Mouse (Mus musculus) stomach, embryonic 14.5 days (tissue): Measurements from ENCODE around the gene Ctnnd2. TPM values are rescaled to one million over a fixed set of nuclear protein-coding genes. Genes with fewer than 3 reads are reported as not detected.

Experiments
- ATAC-seq: fragments of 200-750 bp; cut with Nextera tagmentation; 2 replicates; pipeline ENCODE4 v1.8.0; 2017; ENCODE audit warnings: low read depth, moderate TSS enrichment; ENCODE audit not compliant: insufficient number of reproducible peaks, insufficient read depth, low FRiP score
- H3K27ac ChIP-seq: fragments of 300-500 bp; sonication (generic); 2 replicates; pipeline ENCODE4 v1.5.1; 2014; ENCODE audit warnings: mild to moderate bottlenecking, low read length, moderate library complexity, mixed read lengths
- H3K27me3 ChIP-seq: fragments of 300-500 bp; sonication (generic); 2 replicates; pipeline ENCODE4 v1.6.1; 2014; ENCODE audit warnings: low read length, control low read depth, mixed read lengths; ENCODE audit not compliant: control insufficient read depth, insufficient read depth
- H3K36me3 ChIP-seq: fragments of 300-500 bp; sonication (generic); 2 replicates; pipeline ENCODE4 v1.6.1; 2014; ENCODE audit warnings: mild to moderate bottlenecking, control low read depth, low read length, moderate library complexity, mixed read lengths; ENCODE audit not compliant: control insufficient read depth, insufficient read depth
- H3K4me1 ChIP-seq: fragments of 300-500 bp; sonication (generic); 2 replicates; pipeline ENCODE4 v1.6.1; 2014; ENCODE audit warnings: low read length, control low read depth, mixed read lengths; ENCODE audit not compliant: control insufficient read depth, insufficient read depth
- H3K4me2 ChIP-seq: fragments of 300-500 bp; sonication (generic); replicated peaks from 2 replicates; pipeline ENCODE4 v1.6.1; 2014; ENCODE audit warnings: low read depth, low read length, control low read depth
- H3K4me3 ChIP-seq: fragments of 300-500 bp; sonication (generic); 2 replicates; pipeline ENCODE4 v1.5.1; 2014; ENCODE audit warnings: low read depth, low read length, control low read depth
- H3K9ac ChIP-seq: fragments of 300-500 bp; sonication (generic); replicated peaks from 2 replicates; pipeline ENCODE4 v1.6.1; 2014; ENCODE audit warnings: low read depth, mild to moderate bottlenecking, control low read depth, low read length, moderate library complexity, mixed read lengths
- H3K9me3 ChIP-seq: fragments of 300-500 bp; sonication (generic); 2 replicates; pipeline ENCODE4 v1.6.1; 2016; ENCODE audit warnings: low read depth, low read length, control low read depth; ENCODE audit not compliant: control insufficient read depth
- WGBS: fragments of 180-500 bp; shearing (Covaris S2); extraction: QIAGEN DNeasy Blood & Tissue Kit; methylation state at CpG from one replicate; pipeline ENCODE4 v1.1.7; 2014; 5-methylcytosine and 5-hydroxymethylcytosine counted together
- polyA plus RNA-seq: library from polyadenylated mRNA; unstranded; fragments of >200 nt; fragmentation: Nextera tagmentation; extraction: Ambion mirVana; gene quantifications from 2 replicates; pipeline ENCODE4 v1.2.1, GENCODE M21; 2014

The Ctnnd2 gene
- polyA plus RNA-seq, 1 experiment from 2014 or later = 6.7 TPM

GRCm38 (mm10) chr15:30964865-30965679 is 792.7 kb downstream of the Ctnnd2 start:
- H3K4me1 ChIP-seq = no peaks in the 10 kb centered on the region
- H3K27ac ChIP-seq = no peak overlapping the region
- ATAC-seq = no peak
- no peaks in the 10 kb centered on the region for H3K9me3 ChIP-seq
- no peak overlapping the region for H3K4me2 ChIP-seq
- no peak overlapping the region for H3K4me3 ChIP-seq
- no peak overlapping the region for H3K9ac ChIP-seq
- WGBS = 82% methylated on average over 4 of the region's 4 CpGs
- H3K27me3 ChIP-seq = no peaks in the 10 kb centered on the region
- H3K36me3 ChIP-seq = no peaks in the 10 kb centered on the region

GRCm38 (mm10) chr15:30966826-30967225 is 794.4 kb downstream of the Ctnnd2 start:
- H3K9ac ChIP-seq = no peak overlapping the region
- no peak overlapping the region for H3K4me3 ChIP-seq
- H3K27me3 ChIP-seq = no peaks in the 10 kb centered on the region
- no peak for ATAC-seq
- no peaks in the 10 kb centered on the region for H3K4me1 ChIP-seq
- no peaks in the 10 kb centered on the region for H3K36me3 ChIP-seq
- WGBS = 96% methylated on average over 7 of the region's 7 CpGs
- no peak overlapping the region for H3K4me2 ChIP-seq
- no peak overlapping the region for H3K27ac ChIP-seq
- no peaks in the 10 kb centered on the region for H3K9me3 ChIP-seq

- Histone ChIP-seq H3K36me3 (no peaks in the 10 kb centered on the region), H3K27me3 (no peaks in the 10 kb centered on the region), H3K9me3 (no peaks in the 10 kb centered on the region), H3K4me1 (no peaks in the 10 kb centered on the region), H3K9ac (no peak overlapping the region), H3K4me3 (no peak overlapping the region), H3K27ac (no peak overlapping the region), H3K4me2 (no peak overlapping the region)
- WGBS = 96% methylated on average over 1 of the region's 1 CpGs
- no peak for ATAC-seq
These were observed 802.0 kb downstream of the Ctnnd2 start for GRCm38 (mm10) chr15:30974436-30974835.

- no peak for ATAC-seq
- 84% methylated on average over 16 of the region's 16 CpGs for WGBS
These were observed 802.8 kb downstream of the Ctnnd2 start for GRCm38 (mm10) chr15:30974991-30975775.

GRCm38 (mm10) chr15:30977166-30977740 is 804.9 kb downstream of the Ctnnd2 start:
- H3K4me3 ChIP-seq = no peak overlapping the region
- no peaks in the 10 kb centered on the region for H3K36me3 ChIP-seq
- H3K9ac ChIP-seq = no peak overlapping the region
- H3K4me2 ChIP-seq = no peak overlapping the region
- ATAC-seq = no peak
- H3K9me3 ChIP-seq = no peaks in the 10 kb centered on the region
- H3K27me3 ChIP-seq = no peaks in the 10 kb centered on the region
- H3K27ac ChIP-seq = no peak overlapping the region
- WGBS = 55% methylated on average over 11 of the region's 11 CpGs
- no peaks in the 10 kb centered on the region for H3K4me1 ChIP-seq

More at GRCm38 (mm10) chr15:30974991-30975775, 802.8 kb downstream of the Ctnnd2 start:
- no peaks in the 10 kb centered on the region for H3K27me3 ChIP-seq
- H3K27ac ChIP-seq = no peak overlapping the region
- no peak overlapping the region for H3K9ac ChIP-seq
- no peak overlapping the region for H3K4me3 ChIP-seq
- H3K4me1 ChIP-seq = no peaks in the 10 kb centered on the region
- H3K4me2 ChIP-seq = no peak overlapping the region
- H3K9me3 ChIP-seq = no peaks in the 10 kb centered on the region
- H3K36me3 ChIP-seq = no peaks in the 10 kb centered on the region

GRCm38 (mm10) chr15:30986890-30987289 is 814.5 kb downstream of the Ctnnd2 start:
- no peak overlapping the region for H3K4me3 ChIP-seq
- no peaks in the 10 kb centered on the region for H3K27me3 ChIP-seq
- ATAC-seq = no peak
- H3K9ac ChIP-seq = no peak overlapping the region
- no peaks in the 10 kb centered on the region for H3K36me3 ChIP-seq
- H3K27ac ChIP-seq = no peak overlapping the region
- no peaks in the 10 kb centered on the region for H3K4me1 ChIP-seq
- H3K4me2 ChIP-seq = no peak overlapping the region
- H3K9me3 ChIP-seq = no peaks in the 10 kb centered on the region
- 91% methylated on average over 2 of the region's 2 CpGs for WGBS

GRCm38 (mm10) chr15:30990421-30991252 is 818.2 kb downstream of the Ctnnd2 start:
- Histone ChIP-seq H3K9me3 (no peaks in the 10 kb centered on the region), H3K9ac (no peak overlapping the region), H3K36me3 (no peaks in the 10 kb centered on the region), H3K27ac (no peak overlapping the region), H3K4me1 (no peaks in the 10 kb centered on the region), H3K4me3 (no peak overlapping the region), H3K4me2 (no peak overlapping the region), H3K27me3 (no peaks in the 10 kb centered on the region)
- WGBS = 42% methylated on average over 15 of the region's 15 CpGs
- no peak for ATAC-seq

GRCm38 (mm10) chr15:30992357-30992756 is 820.0 kb downstream of the Ctnnd2 start:
- H3K36me3 ChIP-seq = no peaks in the 10 kb centered on the region
- H3K9me3 ChIP-seq = no peaks in the 10 kb centered on the region
- no peak overlapping the region for H3K27ac ChIP-seq
- no peaks in the 10 kb centered on the region for H3K4me1 ChIP-seq
- H3K27me3 ChIP-seq = no peaks in the 10 kb centered on the region
- no peak overlapping the region for H3K9ac ChIP-seq
- 87% methylated on average over 12 of the region's 12 CpGs for WGBS
- ATAC-seq = no peak
- no peak overlapping the region for H3K4me3 ChIP-seq
- no peak overlapping the region for H3K4me2 ChIP-seq
